Mouse (Mus musculus) intestine, embryonic 15.5 days (tissue): ENCODE results near the gene Cfap43. TPM values are rescaled to one million over a fixed set of nuclear protein-coding genes. Genes with fewer than 3 reads are reported as not detected.

ENCODE experiments used
- ATAC-seq: fragments of 200-750 bp; cut with Nextera tagmentation; 2 replicates; pipeline ENCODE4 v1.8.0; 2017; ENCODE audit warnings: moderate TSS enrichment, moderate library complexity
- H3K27ac ChIP-seq: fragments of 300-500 bp; sonication (generic); 2 replicates; pipeline ENCODE4 v1.5.1; 2015; ENCODE audit warnings: mild to moderate bottlenecking, inconsistent platforms
- H3K27me3 ChIP-seq: fragments of 300-500 bp; sonication (generic); replicated peaks from 2 replicates; pipeline ENCODE4 v1.6.1; 2015; ENCODE audit warnings: inconsistent platforms
- H3K36me3 ChIP-seq: fragments of 300-500 bp; sonication (generic); 2 replicates; pipeline ENCODE4 v1.6.1; 2015; ENCODE audit warnings: inconsistent platforms
- H3K4me1 ChIP-seq: fragments of 300-500 bp; sonication (generic); replicated peaks from 2 replicates; pipeline ENCODE4 v1.6.1; 2015; ENCODE audit warnings: inconsistent platforms
- H3K4me2 ChIP-seq: fragments of 300-500 bp; sonication (generic); replicated peaks from 2 replicates; pipeline ENCODE4 v1.6.1; 2015; ENCODE audit warnings: mild to moderate bottlenecking, inconsistent platforms
- H3K4me3 ChIP-seq: fragments of 300-500 bp; sonication (generic); replicated peaks from 2 replicates; pipeline ENCODE4 v1.5.1; 2015; ENCODE audit warnings: inconsistent platforms
- H3K9ac ChIP-seq: fragments of 300-500 bp; sonication (generic); 2 replicates; pipeline ENCODE4 v1.6.1; 2015; ENCODE audit warnings: inconsistent platforms
- H3K9me3 ChIP-seq: fragments of 300-500 bp; sonication (generic); 2 replicates; pipeline ENCODE4 v1.6.1; 2016; ENCODE audit warnings: inconsistent platforms
- WGBS: fragments of 180-500 bp; shearing (Covaris S2); methylation state at CpG from one replicate; pipeline ENCODE4 v1.1.7; 2015; 5-methylcytosine and 5-hydroxymethylcytosine counted together
- polyA plus RNA-seq: library from polyadenylated mRNA; unstranded; fragments of >200 nt; fragmentation: Nextera tagmentation; extraction: Ambion mirVana; gene quantifications from 2 replicates; pipeline ENCODE4 v1.2.1, GENCODE M21; 2015

Cfap43 gene
- polyA plus RNA-seq, 1 experiment from 2014 or later = 0.11 TPM

DNA sequence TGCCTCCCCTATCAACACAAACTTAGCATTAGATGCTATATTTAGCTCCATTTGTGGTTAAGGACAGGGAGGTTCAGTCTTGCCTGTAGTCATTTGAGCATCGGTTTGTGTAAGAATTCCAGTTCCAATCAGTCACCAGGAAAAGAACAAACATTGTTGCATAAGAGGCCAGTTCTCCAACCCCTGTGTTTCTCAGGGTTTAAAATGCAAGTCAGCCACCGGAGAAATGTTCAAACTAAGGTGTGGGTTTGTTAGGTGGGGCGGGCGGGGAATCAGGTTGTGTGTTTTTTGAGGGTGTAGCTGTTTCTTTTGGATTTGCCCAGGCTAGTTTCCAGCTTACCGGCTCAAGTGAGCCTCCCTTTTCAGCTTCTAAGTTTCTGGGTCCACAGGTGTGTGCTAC is 84.5 kb downstream of the Cfap43 start:
- no peak for ATAC-seq
- Histone ChIP-seq H3K4me3 (no peak overlapping the region), H3K4me2 (no peak overlapping the region), H3K9ac (no peak overlapping the region), H3K4me1 (peaks cover 5% of the 10 kb centered on the region; the same call in 1 of the 2 replicates), H3K27ac (no peak overlapping the region), H3K36me3 (no peaks in the 10 kb centered on the region), H3K9me3 (no peaks in the 10 kb centered on the region), H3K27me3 (peaks cover 4% of the 10 kb centered on the region; the same call in 1 of the 2 replicates)
- 72% methylated on average over 5 of the region's 5 CpGs for WGBS

DNA sequence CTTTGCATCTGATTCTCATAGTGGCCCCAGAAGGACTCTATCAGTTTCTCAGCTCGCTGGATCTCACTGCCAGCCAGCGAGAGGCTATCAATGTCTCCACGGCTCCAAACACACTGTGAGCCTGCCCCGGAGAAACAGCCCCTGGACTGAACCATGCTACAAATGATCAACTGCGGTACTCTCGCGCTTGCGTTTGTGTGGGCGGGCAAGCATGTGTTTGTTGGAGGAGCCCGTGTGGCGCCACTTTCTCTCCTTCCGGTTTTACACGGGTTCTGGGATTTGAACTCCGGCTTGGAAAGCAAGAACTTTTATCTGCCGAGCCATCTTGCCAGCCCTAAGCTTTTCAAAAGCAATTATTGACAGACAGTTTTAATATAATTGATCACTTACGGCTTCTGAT is 86.8 kb downstream of the Cfap43 start:
- Histone ChIP-seq H3K9me3 (no peaks in the 10 kb centered on the region), H3K9ac (no peak overlapping the region), H3K27ac (no peak overlapping the region), H3K27me3 (no peaks in the 10 kb centered on the region), H3K36me3 (no peaks in the 10 kb centered on the region), H3K4me1 (peaks cover 1% of the 10 kb centered on the region; the same call in 1 of the 2 replicates), H3K4me2 (no peak overlapping the region), H3K4me3 (no peak overlapping the region)
- WGBS = 81% methylated on average over 16 of the region's 16 CpGs
- ATAC-seq = no peak

DNA sequence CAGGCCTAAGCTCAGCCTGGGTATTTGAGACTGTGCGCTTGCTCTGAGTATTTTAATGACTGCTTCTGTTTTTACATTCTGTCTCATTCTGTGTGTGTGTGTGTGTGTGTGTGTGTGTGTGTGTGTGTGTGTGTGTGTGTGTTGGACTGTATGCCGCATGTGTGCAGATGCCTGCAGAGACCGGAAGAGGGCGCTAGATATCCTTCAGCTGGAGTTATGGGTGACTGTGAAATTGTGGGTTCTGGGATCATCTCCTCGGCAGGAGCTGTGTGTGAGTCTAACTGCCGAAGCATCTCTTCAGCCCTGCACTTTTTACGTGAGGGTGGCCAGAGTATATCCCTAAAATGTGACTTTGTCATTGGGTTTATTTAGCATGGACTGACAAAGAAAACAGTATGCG is 88.0 kb downstream of the Cfap43 start:
- WGBS = 92% methylated on average over 8 of the region's 8 CpGs

DNA sequence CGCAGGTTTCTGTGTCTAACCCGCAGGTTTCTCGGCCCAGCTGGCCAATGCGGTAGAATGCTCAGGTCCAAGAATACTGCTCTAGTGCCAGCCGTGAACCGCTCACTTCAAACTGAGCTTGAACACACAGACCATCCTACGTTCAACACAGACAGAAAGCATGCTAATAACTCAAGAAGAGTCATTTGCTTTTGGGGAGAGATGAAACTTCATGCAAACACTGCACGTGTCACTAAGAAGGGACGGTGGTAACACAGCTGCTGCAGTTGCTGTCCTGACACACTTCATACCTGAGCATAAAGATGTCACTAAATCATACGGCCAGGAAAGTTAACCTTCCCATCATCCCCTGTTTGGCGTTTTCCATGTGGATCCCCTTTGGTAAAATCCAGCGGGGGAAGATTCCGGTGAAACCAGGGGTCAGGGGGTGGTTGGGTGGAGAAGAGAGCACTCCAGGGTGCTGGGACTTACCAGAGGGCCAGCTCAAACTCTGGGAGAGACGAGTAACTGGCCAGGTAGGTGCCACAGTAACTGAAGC is 89.1 kb downstream of the Cfap43 start:
- H3K4me2 ChIP-seq = no peak overlapping the region
- no peak overlapping the region for H3K4me3 ChIP-seq
- 80% methylated on average over 14 of the region's 14 CpGs for WGBS
- no peaks in the 10 kb centered on the region for H3K9me3 ChIP-seq
- no peak overlapping the region for H3K9ac ChIP-seq
- H3K27ac ChIP-seq = no peak overlapping the region
- no peaks in the 10 kb centered on the region for H3K4me1 ChIP-seq
- H3K27me3 ChIP-seq = no peaks in the 10 kb centered on the region
- no peaks in the 10 kb centered on the region for H3K36me3 ChIP-seq
- ATAC-seq = no peak

More for the DNA sequence above, 88.0 kb downstream of the Cfap43 start:
- H3K27ac ChIP-seq = no peak overlapping the region
- no peaks in the 10 kb centered on the region for H3K27me3 ChIP-seq
- H3K9me3 ChIP-seq = no peaks in the 10 kb centered on the region
- H3K4me1 ChIP-seq = no peaks in the 10 kb centered on the region
- no peaks in the 10 kb centered on the region for H3K36me3 ChIP-seq
- no peak overlapping the region for H3K9ac ChIP-seq
- ATAC-seq = no peak
- no peak overlapping the region for H3K4me3 ChIP-seq
- H3K4me2 ChIP-seq = no peak overlapping the region

DNA sequence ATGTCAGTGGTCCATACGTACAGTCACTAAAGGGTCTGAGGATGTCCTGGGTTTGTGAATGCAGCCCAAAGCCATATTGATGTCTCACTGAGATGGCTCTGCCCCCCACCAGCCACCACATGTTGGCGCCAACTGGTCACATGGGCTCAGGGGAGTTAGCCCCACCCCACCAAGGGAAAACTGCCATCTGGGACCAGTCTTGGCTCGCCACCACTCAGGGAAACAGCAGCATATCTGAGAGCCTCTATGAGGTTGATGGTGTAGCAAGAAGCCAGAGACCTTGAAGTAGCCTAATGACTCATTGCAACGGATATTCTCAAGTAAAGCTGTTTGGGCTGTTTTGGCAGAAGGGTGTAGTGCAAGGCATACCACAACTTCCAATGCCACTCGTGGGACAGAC is 95.1 kb downstream of the Cfap43 start:
- WGBS = 75% methylated on average over 5 of the region's 5 CpGs
- H3K27ac ChIP-seq = no peak overlapping the region

DNA sequence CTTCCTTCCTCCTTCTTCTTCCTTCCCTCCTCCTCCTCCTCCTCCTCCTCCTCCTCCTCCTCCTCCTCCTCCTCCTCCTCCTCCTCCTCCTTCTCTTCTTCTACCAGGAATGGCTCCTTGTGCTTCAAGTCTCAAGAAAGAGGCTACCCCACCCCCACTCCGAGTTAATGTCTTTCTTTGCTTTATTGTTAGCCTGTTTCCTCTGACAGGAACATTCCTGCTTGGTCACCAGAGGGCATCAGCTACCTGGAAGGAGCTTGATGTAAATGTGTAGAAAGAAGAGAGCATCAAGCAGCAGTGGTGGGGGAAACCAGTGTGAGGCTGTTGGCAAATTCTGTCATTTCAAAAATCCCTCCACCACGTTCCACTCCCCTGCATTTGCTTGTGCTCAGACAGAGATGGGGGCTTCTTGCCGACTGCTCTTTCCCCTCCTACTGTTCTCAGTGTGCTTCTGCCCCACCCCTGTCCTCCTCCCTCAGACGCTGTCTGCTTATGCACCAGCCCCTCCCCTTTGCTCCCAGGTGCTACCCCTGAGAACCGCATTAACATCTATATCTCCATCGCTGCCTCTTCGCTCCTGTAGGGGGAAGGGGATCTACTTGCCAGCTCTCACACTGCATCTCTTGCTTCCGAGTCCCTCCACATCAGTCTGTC is 96.8 kb downstream of the Cfap43 start:
- H3K27ac ChIP-seq = no peak overlapping the region
- H3K9me3 ChIP-seq = no peaks in the 10 kb centered on the region
- peak; percentile 34; the same call in 1 of the 2 replicates for ATAC-seq
- H3K36me3 ChIP-seq = no peaks in the 10 kb centered on the region
- WGBS = 17% methylated on average over 8 of the region's 8 CpGs
- no peak overlapping the region for H3K4me2 ChIP-seq
- 0 out of 2 replicates have a peak, but pooled peaks cover 5% of the 10 kb centered on the region for H3K27me3 ChIP-seq
- no peaks in the 10 kb centered on the region for H3K4me1 ChIP-seq
- H3K4me3 ChIP-seq = no peak overlapping the region
- no peak overlapping the region for H3K9ac ChIP-seq

More for the DNA sequence above, 95.1 kb downstream of the Cfap43 start:
- Histone ChIP-seq H3K4me3 (no peak overlapping the region), H3K4me1 (no peaks in the 10 kb centered on the region), H3K9me3 (no peaks in the 10 kb centered on the region), H3K4me2 (no peak overlapping the region), H3K36me3 (no peaks in the 10 kb centered on the region), H3K9ac (no peak overlapping the region), H3K27me3 (0 out of 2 replicates have a peak, but pooled peaks cover 5% of the 10 kb centered on the region)
- ATAC-seq = no peak

DNA sequence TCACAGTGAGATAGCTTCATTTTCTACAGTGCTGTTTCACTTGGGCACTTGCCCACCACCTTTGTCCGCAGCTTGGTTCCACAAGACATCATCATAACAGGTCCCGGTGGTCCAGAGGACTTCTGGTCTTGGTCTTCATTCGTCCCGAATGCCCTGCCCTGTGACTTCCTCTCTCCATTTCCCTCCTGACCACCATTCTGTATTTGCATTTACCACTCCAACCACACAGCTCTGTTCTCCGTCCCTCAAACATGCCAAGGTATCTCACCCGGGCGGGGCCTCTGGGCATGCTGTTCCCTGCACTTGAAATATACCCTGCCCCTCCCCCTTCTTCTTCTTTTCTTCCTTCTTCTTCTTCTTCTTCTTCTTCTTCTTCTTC is 97.6 kb downstream of the Cfap43 start:
- Histone ChIP-seq H3K4me1 (no peaks in the 10 kb centered on the region), H3K9ac (no peak overlapping the region), H3K27ac (no peak overlapping the region), H3K9me3 (no peaks in the 10 kb centered on the region), H3K4me3 (no peak overlapping the region), H3K36me3 (no peaks in the 10 kb centered on the region), H3K4me2 (0 out of 2 replicates have a peak overlapping the region, but pooled peaks have one; percentile 5), H3K27me3 (0 out of 2 replicates have a peak, but pooled peaks cover 5% of the 10 kb centered on the region)
- WGBS = 53% methylated on average over 7 of the region's 7 CpGs
- peak; percentile 53; the same call in 1 of the 2 replicates for ATAC-seq

DNA sequence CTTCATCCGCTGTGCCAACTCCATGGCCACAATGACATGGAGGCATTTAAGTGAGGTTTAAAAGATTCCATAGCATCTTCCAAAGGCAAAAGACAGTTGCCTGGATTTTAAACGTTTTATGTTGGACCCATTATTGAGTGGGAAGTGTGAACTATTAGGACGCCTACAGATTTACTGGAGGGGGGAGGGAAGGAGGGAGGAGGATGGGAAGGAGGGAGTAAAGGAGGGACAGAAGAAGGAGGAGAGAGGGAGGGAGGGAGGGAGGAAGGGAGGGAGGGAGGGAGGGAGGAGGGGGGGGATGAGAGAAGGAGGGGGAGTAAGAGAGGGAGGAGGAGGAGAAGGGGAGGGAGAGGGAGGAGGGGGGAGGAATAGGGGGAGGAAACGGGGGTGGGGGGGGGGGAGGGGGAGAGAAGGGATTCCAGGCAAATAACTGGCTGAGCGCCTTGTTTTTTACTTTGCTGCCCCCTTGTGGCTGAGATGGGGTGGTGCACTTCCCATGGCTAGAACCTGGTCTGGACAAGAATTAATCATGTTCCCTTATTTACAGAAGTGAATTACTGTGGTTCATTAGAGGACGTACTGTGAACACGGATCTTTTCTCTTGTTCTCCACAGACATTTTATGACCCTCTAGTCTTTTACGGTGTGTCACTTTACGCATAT is 98.1 kb downstream of the Cfap43 start:
- Histone ChIP-seq H3K9me3 (no peaks in the 10 kb centered on the region), H3K4me3 (no peak overlapping the region), H3K9ac (no peak overlapping the region), H3K4me1 (no peaks in the 10 kb centered on the region), H3K36me3 (no peaks in the 10 kb centered on the region), H3K27me3 (0 out of 2 replicates have a peak, but pooled peaks cover 5% of the 10 kb centered on the region), H3K27ac (no peak overlapping the region), H3K4me2 (0 out of 2 replicates have a peak overlapping the region, but pooled peaks have one; percentile 5)
- 16% methylated on average over 9 of the region's 9 CpGs for WGBS
- ATAC-seq = peak; percentile 65

DNA sequence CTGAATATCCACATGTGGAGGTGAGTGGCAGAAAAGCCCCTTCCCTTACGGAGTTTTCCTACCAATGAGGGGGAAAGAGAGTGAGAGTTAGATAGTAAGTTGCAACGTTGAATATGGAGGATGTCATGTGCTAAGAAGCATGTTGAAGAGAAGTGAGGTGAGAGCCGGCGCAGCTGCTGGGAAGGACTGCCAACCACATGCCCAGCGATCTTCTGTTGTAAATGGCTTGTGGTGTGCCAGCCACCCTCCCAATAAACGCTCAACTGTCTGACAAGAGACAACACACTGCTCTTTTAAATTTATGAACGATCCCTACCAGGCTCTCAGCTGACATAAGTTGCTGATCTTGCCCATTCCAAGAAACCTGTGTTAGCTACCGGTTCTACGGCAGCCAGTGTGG is 101.4 kb downstream of the Cfap43 start:
- Histone ChIP-seq H3K4me2 (no peak overlapping the region), H3K9ac (no peak overlapping the region), H3K27ac (no peak overlapping the region), H3K4me3 (no peak overlapping the region), H3K4me1 (no peaks in the 10 kb centered on the region), H3K36me3 (no peaks in the 10 kb centered on the region), H3K9me3 (no peaks in the 10 kb centered on the region), H3K27me3 (0 out of 2 replicates have a peak, but pooled peaks cover 3% of the 10 kb centered on the region)
- ATAC-seq = no peak
- WGBS = 77% methylated on average over 9 of the region's 9 CpGs

DNA sequence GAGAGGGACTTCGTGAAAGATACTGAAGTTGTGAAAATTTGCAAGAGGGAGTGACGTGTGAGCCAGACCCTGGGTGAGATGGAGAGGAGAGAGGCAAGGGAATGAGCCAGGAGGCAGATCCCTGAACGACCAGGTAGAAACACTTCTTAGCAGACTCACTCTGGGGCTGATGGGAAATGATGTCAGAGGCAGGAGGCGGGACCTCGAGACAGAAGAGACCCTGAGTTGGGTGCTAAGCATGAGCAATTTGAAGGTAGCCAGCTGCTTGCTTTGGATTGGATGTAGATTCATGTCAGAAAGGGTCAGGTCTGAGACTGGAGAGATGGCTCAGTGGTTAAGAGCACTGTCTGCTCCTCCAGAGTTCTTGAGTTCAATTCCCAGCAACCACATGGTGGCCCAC is 104.4 kb downstream of the Cfap43 start:
- no peak for ATAC-seq
- H3K27ac ChIP-seq = no peak overlapping the region
- no peak overlapping the region for H3K4me2 ChIP-seq
- H3K9me3 ChIP-seq = no peaks in the 10 kb centered on the region
- H3K4me1 ChIP-seq = no peaks in the 10 kb centered on the region
- H3K36me3 ChIP-seq = no peaks in the 10 kb centered on the region
- H3K9ac ChIP-seq = no peak overlapping the region
- H3K27me3 ChIP-seq = no peaks in the 10 kb centered on the region
- 80% methylated on average over 5 of the region's 5 CpGs for WGBS
- no peak overlapping the region for H3K4me3 ChIP-seq

DNA sequence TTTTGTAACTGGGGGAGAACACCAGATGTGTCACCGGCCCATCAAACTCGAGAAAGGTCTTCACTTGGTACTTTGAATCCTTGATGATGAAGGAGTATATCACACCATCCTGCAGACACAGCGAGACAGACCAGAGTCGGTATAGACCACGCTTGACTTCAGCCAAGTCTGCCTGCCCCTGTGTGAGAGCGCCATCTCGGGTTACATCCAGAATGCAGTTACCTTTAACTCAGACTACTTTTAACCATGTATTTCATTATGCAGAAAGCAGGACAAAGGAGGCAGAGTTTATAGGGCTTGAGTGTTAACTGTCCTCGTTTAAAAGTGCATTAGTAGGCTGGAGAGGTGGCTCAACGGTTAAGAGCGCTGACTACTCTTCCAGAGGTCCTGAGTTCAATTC is 107.0 kb downstream of the Cfap43 start:
- no peaks in the 10 kb centered on the region for H3K36me3 ChIP-seq
- H3K9me3 ChIP-seq = no peaks in the 10 kb centered on the region
- H3K9ac ChIP-seq = no peak overlapping the region
- H3K27me3 ChIP-seq = no peaks in the 10 kb centered on the region
- ATAC-seq = no peak
- no peak overlapping the region for H3K4me2 ChIP-seq
- H3K27ac ChIP-seq = no peak overlapping the region
- H3K4me1 ChIP-seq = no peaks in the 10 kb centered on the region
- 80% methylated on average over 10 of the region's 10 CpGs for WGBS
- H3K4me3 ChIP-seq = no peak overlapping the region

DNA sequence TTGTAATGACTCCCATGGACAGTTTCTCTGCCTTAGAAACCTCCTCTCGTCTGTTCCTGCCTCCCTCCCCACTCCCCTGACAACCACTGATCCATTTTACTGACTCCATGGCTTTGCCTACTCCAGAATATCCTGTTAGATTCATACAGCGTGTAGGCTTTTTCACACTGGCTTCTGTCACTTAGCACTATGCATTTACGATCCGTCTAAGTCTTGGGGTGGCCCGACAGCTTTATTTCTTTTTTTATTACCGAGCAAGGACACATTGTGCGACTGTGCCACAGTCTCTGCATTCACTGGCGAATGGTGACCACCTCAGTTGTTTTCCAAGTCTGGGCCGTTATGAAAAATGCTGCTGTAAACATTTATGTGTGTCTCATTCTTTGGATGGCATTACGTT is 120.5 kb downstream of the Cfap43 start:
- no peaks in the 10 kb centered on the region for H3K36me3 ChIP-seq
- H3K4me2 ChIP-seq = no peak overlapping the region
- H3K9ac ChIP-seq = no peak overlapping the region
- WGBS = 58% methylated on average over 10 of the region's 10 CpGs
- H3K4me1 ChIP-seq = no peaks in the 10 kb centered on the region
- H3K27me3 ChIP-seq = no peaks in the 10 kb centered on the region
- no peak for ATAC-seq
- no peak overlapping the region for H3K27ac ChIP-seq
- no peak overlapping the region for H3K4me3 ChIP-seq
- no peaks in the 10 kb centered on the region for H3K9me3 ChIP-seq
